Mouse (Mus musculus): ENCODE measurements around the gene Omt2a.
"Not testable (repeated sequence)": the region's sequence is repeated elsewhere in the genome, so short reads cannot be mapped to it uniquely, and the experiment has no call there.

- TF ChIP-seq POLR2A (IDR thresholded peaks at IDR 0.05; ENCODE audit: insufficient read depth, low read length); EP300 (IDR thresholded peaks at IDR 0.05; ENCODE audit: insufficient read depth, low read depth, low read length): not testable (repeated sequence)
Measured at GRCm38 (mm10) chr9:78299143-78299542, 15.5 kb downstream of the Omt2a start.
